Mouse (Mus musculus): ENCODE measurements around the gene Polg. TPM values are rescaled to one million over a fixed set of nuclear protein-coding genes. Genes with fewer than 3 reads are reported as not detected.

The Polg gene
- total RNA-seq, 2 experiments from 2014 or later, result 35.2 to 38.4 TPM

GRCm38 (mm10) chr7:79425804-79426203 is 40.4 kb downstream of the Polg start:
- intact Hi-C loops (cut with DNase I), result no loop called here
- no peak for TF ChIP-seq CTCF (IDR thresholded peaks at IDR 0.05)
- no peak overlapping the region for H3K4me3 ChIP-seq
- no peak overlapping the region for H3K27ac ChIP-seq
- no peak for DNase-seq

- Histone ChIP-seq H3K4me3 (no peak overlapping the region), H3K27ac (no peak overlapping the region)
- DNase-seq, result no peak
- intact Hi-C loops (cut with DNase I), result no loop called here
- no peak for TF ChIP-seq CTCF (IDR thresholded peaks at IDR 0.05)
Measured at GRCm38 (mm10) chr7:79422876-79423275, 43.3 kb downstream of the Polg start.

DNA sequence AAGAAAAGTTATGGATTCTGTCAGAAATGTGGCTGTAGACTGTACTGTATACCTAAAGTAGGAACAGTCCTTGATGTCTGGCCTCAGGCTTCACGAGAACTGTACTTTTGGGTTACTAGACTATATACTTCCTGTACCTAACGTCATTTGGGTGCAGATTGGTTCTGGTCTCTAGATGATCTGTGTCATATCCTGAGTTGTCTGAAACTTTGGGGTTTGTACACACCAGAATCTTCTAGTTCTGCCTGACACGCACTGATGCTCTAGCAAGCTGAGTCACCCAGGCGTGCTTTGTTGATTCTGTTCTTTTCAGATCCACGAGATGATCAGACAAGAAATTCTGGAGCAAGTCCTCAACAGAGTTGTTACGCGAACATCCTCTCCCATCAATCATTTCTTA is 46.2 kb downstream of the Polg start:
- Histone ChIP-seq H3K4me3 (no peak overlapping the region), H3K27ac (no peak overlapping the region)
- intact Hi-C loops (cut with DNase I), result no loop called here
- DNase-seq, result no peak
- TF ChIP-seq CTCF (IDR thresholded peaks at IDR 0.05), result no peak

DNA sequence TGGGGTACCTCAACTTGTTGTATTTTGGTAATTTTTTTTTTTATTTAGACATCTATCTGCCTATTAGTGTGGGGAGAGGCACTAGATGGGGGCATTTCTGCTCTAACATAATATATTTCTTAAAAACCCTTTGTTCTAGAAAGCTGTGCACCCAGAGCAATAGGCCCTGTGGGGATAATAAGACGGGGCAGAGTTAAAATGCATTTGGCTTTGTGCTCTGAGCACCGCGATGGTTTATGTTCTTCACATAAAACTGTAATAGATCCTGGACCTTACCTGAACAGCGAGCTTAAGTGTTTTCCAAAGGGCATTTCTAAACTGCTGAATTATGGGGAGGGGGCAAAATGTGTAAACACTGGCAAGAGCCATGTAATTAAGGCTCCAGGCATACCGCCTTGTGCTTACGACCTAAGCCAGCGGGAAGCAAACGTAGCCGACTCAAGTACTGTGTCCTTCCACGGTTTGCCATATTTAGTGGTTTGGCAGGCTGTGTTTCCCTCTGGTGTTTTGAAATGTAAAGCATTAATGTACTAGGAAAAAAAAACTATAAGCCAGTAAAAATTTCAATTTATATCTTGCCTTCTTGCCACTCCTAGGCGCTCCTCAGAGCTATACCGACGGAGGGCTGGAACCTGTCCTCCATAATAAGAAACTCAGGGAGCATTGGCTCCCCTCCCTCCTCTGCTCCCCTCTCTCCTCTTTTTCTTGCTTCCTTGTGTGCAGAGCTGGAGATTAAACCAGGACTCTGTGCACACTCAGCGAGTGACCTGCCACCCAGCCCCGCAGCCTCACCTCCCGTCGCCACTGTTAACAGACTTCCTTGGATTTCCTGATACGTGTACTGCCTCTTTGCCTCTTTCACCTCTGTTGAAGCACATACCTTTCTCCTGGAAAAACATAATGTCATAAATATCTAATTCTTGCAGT is 51.5 kb downstream of the Polg start:
- no peak for DNase-seq
- TF ChIP-seq CTCF (IDR thresholded peaks at IDR 0.05), result no peak
- intact Hi-C loops (cut with DNase I), result no loop called here
- H3K4me3 ChIP-seq, result no peak overlapping the region
- H3K27ac ChIP-seq, result no peak overlapping the region

- DNase-seq, result no peak
- intact Hi-C loops (cut with DNase I), result no loop called here
- TF ChIP-seq CTCF (IDR thresholded peaks at IDR 0.05), result no peak
Measured at GRCm38 (mm10) chr7:79400296-79400695, 65.9 kb downstream of the Polg start.

GRCm38 (mm10) chr7:79398971-79399370 is 67.2 kb downstream of the Polg start:
- Histone ChIP-seq H3K27ac (no peak overlapping the region), H3K4me3 (no peak overlapping the region)
- TF ChIP-seq CTCF (IDR thresholded peaks at IDR 0.05), result no peak
- DNase-seq, result no peak
- intact Hi-C loops (cut with DNase I), result no loop called here

More at GRCm38 (mm10) chr7:79400296-79400695, 65.9 kb downstream of the Polg start:
- Histone ChIP-seq H3K4me3 (no peak overlapping the region), H3K27ac (no peak overlapping the region)

GRCm38 (mm10) chr7:79398426-79398825 is 67.7 kb downstream of the Polg start:
- no peak overlapping the region for H3K4me3 ChIP-seq
- intact Hi-C loops (cut with DNase I), result no loop called here
- TF ChIP-seq CTCF (IDR thresholded peaks at IDR 0.05), result no peak
- no peak overlapping the region for H3K27ac ChIP-seq
- DNase-seq, result no peak

DNA sequence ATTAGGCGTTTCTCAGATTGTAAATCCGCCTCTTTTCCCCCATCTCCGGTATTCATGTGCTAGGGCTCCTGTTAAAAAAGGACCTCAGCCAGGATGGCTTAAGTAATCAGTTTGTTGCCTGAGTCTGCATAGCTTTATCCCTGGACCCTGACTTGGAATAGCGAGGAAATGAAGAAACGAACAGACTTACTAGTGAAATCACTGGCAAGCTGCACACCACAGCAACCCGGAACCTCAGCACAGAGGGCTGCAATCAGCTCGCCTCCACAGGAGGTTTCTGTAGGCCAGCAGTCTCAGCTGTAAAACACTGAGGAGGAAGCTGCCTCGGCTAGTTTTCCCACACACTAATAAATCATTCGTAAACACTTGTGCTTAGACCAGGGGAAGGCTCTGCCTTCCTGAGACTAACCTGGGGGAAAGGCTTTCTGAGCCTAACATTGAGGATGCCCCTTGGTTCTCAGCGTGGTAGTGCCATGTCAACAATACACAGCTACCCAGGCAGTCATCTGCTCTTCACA is 68.7 kb downstream of the Polg start:
- no peak overlapping the region for H3K27ac ChIP-seq
- intact Hi-C loops (cut with DNase I), result no loop called here
- H3K4me3 ChIP-seq, result no peak overlapping the region
- DNase-seq, result no peak
- no peak for TF ChIP-seq CTCF (IDR thresholded peaks at IDR 0.05)

Small RNA genes lying within 50 kb of the gene (microRNA-seq; reads per million reads assigned to microRNA genes)
- gene Mir9-3, result not detected

Other genes with a start within 250 kb of the Polg start
- 1 to 10 TPM; 4.3 to 6.4 TPM for gene Abhd2, start 193.2 kb downstream of the Polg start, total RNA-seq (2021)
- not detected for gene Rlbp1, start 79.3 kb downstream of the Polg start, total RNA-seq (2021)
- gene Fanci, start 74.4 kb downstream of the Polg start, total RNA-seq (2021), result under 1 TPM in 1 of 2 experiments, not detected in 1; 0.08 TPM
- gene Rhcg, start 151.3 kb upstream of the Polg start, total RNA-seq (2021), result not detected
- gene Ticrr, start 193.8 kb upstream of the Polg start, total RNA-seq (2021), result not detected
- under 1 TPM; 0.54 to 0.56 TPM for gene Kif7, start 249.4 kb upstream of the Polg start, total RNA-seq (2021)